Mouse (Mus musculus) forebrain, embryonic 12.5 days (tissue): ENCODE data around the gene Wbp1l. TPM values are rescaled to one million over a fixed set of nuclear protein-coding genes. Genes with fewer than 3 reads are reported as not detected.

ENCODE experiments used
- ATAC-seq: fragments of 200-750 bp; cut with Nextera tagmentation; 2 replicates; pipeline ENCODE4 v1.8.0; 2017; ENCODE audit warnings: moderate TSS enrichment; ENCODE audit not compliant: low FRiP score
- H3K27ac ChIP-seq: fragments of 300-500 bp; sonication (generic); 2 replicates; pipeline ENCODE4 v1.5.1; 2016; ENCODE audit warnings: mild to moderate bottlenecking
- H3K27me3 ChIP-seq: fragments of 300-500 bp; sonication (generic); 2 replicates; pipeline ENCODE4 v1.6.1; 2016; ENCODE audit warnings: mild to moderate bottlenecking
- H3K36me3 ChIP-seq: fragments of 300-500 bp; sonication (generic); replicated peaks from 2 replicates; pipeline ENCODE4 v1.6.1; 2016; ENCODE audit warnings: mild to moderate bottlenecking
- H3K4me1 ChIP-seq: fragments of 300-500 bp; sonication (generic); 2 replicates; pipeline ENCODE4 v1.6.1; 2016
- H3K4me2 ChIP-seq: fragments of 300-500 bp; sonication (generic); 2 replicates; pipeline ENCODE4 v1.6.1; 2016; ENCODE audit warnings: mild to moderate bottlenecking, moderate library complexity
- H3K4me3 ChIP-seq: fragments of 300-500 bp; sonication (generic); replicated peaks from 2 replicates; pipeline ENCODE4 v1.5.1; 2016; ENCODE audit warnings: mild to moderate bottlenecking
- H3K9ac ChIP-seq: fragments of 300-500 bp; sonication (generic); 2 replicates; pipeline ENCODE4 v1.6.1; 2016; ENCODE audit warnings: mild to moderate bottlenecking
- H3K9me3 ChIP-seq: fragments of 300-500 bp; sonication (generic); 2 replicates; pipeline ENCODE4 v1.6.1; 2016
- WGBS: fragments of 180-500 bp; shearing (Covaris S2); methylation state at CpG from one replicate; pipeline ENCODE4 v1.1.7; 2016; 5-methylcytosine and 5-hydroxymethylcytosine counted together
- polyA plus RNA-seq: library from polyadenylated mRNA; unstranded; fragments of >200 nt; fragmentation: Nextera tagmentation; extraction: Ambion mirVana; gene quantifications from 2 replicates; pipeline ENCODE4 v1.2.1, GENCODE M21; 2016

Gene Wbp1l
- polyA plus RNA-seq, 1 experiment from 2014 or later, result 43.2 TPM

GRCm38 (mm10) chr19:46622659-46623193 is 23.8 kb downstream of the Wbp1l start:
- H3K9me3 ChIP-seq, result 0 out of 2 replicates have a peak, but pooled peaks cover 2% of the 10 kb centered on the region
- H3K9ac ChIP-seq, result peak overlapping the region; percentile 36; the same call in 1 of the 2 replicates
- peak overlapping the region; percentile 45 for H3K4me2 ChIP-seq
- H3K27me3 ChIP-seq, result no peaks in the 10 kb centered on the region
- no peak; the same call in 1 of the 2 replicates for ATAC-seq
- peaks cover 10% of the 10 kb centered on the region for H3K36me3 ChIP-seq
- no peak overlapping the region for H3K4me3 ChIP-seq
- WGBS, result 41% methylated on average over 12 of the region's 12 CpGs
- peak overlapping the region; percentile 44; the same call in 1 of the 2 replicates for H3K27ac ChIP-seq
- H3K4me1 ChIP-seq, result peaks cover 63% of the 10 kb centered on the region

DNA sequence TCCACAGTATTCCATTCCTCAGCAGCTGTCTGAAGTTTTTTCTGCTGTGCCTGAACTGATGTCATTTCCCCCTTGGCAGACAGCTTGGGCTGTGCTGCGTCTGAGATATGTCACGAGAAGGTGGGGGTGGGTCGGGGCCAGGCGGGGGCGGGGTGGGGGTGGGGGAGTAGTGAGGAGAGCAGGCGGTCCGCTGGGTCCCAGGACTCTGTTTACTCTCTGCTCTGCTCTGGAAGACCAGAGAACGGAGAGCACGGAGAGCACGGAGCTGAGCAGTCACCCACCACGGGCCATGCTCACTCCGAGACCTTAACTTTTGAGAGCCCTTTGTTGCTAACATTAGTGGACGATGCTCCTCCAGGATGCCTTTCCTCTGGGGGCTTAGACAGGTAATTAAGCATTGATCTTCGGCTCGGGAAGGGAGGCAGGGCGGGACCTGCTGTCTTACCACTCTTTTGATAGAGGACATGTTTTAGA is 24.3 kb downstream of the Wbp1l start:
- Histone ChIP-seq H3K4me3 (peak overlapping the region; percentile 4; the same call in 1 of the 2 replicates), H3K27me3 (no peaks in the 10 kb centered on the region), H3K36me3 (peaks cover 13% of the 10 kb centered on the region), H3K9ac (peak overlapping the region; percentile 36; the same call in 1 of the 2 replicates), H3K4me1 (peaks cover 62% of the 10 kb centered on the region), H3K9me3 (0 out of 2 replicates have a peak, but pooled peaks cover 2% of the 10 kb centered on the region), H3K4me2 (peak overlapping the region; percentile 45), H3K27ac (peak overlapping the region; percentile 53; the same call in 1 of the 2 replicates)
- 4% methylated on average over 16 of the region's 16 CpGs for WGBS
- ATAC-seq, result peak; percentile 41

DNA sequence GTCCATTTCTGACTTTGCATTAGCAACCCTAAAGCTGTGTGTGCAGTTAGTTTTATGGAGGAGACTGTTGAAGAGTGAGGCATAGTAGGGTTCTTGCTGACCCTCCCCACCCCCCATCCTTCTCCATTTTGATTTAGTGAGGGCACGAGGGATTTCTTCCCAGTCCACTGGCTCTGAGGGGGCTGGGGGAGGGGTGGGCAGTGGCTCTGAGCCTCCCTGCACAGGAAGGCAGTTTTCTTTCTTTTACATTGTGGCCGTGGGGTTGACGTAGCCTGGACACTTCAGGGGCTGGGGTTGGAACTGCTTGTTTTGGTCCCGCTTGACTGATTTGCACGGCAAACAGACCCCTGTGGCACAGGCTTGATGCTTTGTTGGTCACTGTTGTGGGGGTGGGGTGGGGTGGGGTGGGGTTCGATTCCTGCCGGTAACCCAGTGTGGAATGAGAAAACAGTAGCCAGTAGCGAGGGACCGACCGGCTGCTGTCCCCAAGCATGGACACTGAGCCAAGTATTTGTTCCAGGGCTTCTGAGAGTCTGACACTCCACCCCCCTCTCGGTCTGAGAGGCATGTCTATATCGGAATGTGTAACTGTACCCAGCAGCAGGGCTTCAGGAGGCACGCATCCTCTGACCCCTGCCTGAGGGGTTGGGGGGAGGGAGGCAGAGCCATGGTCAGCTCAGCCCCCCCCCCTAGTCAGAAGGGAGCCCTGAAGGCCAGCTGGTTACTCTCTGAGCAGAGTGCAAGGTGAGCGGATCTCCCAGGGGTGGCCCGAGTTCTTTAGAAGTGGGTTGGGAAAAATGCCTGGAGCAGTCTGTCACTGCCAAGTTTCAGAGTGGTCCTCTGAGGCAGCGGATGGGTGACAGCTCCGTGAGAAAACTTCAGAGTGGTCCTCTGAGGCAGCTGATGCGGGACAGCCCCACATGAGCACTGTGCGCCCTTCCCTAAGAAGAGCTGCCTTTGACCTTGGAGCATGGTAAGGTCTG is 25.2 kb downstream of the Wbp1l start:
- Histone ChIP-seq H3K4me1 (peaks cover 53% of the 10 kb centered on the region), H3K27me3 (no peaks in the 10 kb centered on the region), H3K4me2 (peak overlapping the region; percentile 45), H3K9ac (peak overlapping the region; percentile 44; the same call in 1 of the 2 replicates), H3K9me3 (0 out of 2 replicates have a peak, but pooled peaks cover 2% of the 10 kb centered on the region), H3K4me3 (peak overlapping the region; percentile 4; the same call in 1 of the 2 replicates), H3K36me3 (peaks cover 13% of the 10 kb centered on the region), H3K27ac (peak overlapping the region; percentile 53)
- 23% methylated on average over 19 of the region's 19 CpGs for WGBS
- ATAC-seq, result peak; percentile 51; the same call in 1 of the 2 replicates

DNA sequence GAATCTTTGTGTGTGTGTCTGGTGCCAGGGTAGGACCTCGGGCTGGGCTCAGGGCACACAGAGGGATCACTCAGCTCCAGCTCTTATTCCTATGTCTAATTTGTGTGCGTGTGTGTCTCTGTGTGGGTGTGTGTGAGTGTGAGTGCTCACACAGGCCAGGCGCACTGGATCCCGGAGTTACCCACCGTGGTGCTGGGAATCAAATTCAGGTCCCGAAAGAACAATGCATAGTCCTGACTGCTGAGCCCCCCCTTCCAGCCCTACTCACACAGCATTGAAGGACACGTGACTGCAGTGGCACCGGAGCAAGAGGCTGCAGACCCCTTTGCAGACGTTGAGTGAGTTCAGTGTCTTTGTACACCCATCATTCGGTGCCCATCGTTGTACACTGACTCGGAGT is 26.1 kb downstream of the Wbp1l start:
- no peak overlapping the region for H3K4me2 ChIP-seq
- 97% methylated on average over 12 of the region's 12 CpGs for WGBS
- H3K36me3 ChIP-seq, result peaks cover 13% of the 10 kb centered on the region
- no peak for ATAC-seq
- H3K9ac ChIP-seq, result no peak overlapping the region
- H3K9me3 ChIP-seq, result 0 out of 2 replicates have a peak, but pooled peaks cover 2% of the 10 kb centered on the region
- no peaks in the 10 kb centered on the region for H3K27me3 ChIP-seq
- peaks cover 53% of the 10 kb centered on the region for H3K4me1 ChIP-seq
- no peak overlapping the region for H3K4me3 ChIP-seq
- H3K27ac ChIP-seq, result no peak overlapping the region

GRCm38 (mm10) chr19:46625519-46625918 is 26.6 kb downstream of the Wbp1l start:
- Histone ChIP-seq H3K27ac (no peak overlapping the region), H3K4me2 (no peak overlapping the region)
- no peak for ATAC-seq

GRCm38 (mm10) chr19:46628403-46628802 is 29.5 kb downstream of the Wbp1l start:
- Histone ChIP-seq H3K4me1 (peaks cover 21% of the 10 kb centered on the region), H3K36me3 (peaks cover 16% of the 10 kb centered on the region), H3K4me2 (no peak overlapping the region), H3K27me3 (no peaks in the 10 kb centered on the region), H3K4me3 (no peak overlapping the region), H3K9ac (no peak overlapping the region), H3K9me3 (0 out of 2 replicates have a peak, but pooled peaks cover 2% of the 10 kb centered on the region), H3K27ac (no peak overlapping the region)
- ATAC-seq, result no peak
- WGBS, result 93% methylated on average over 10 of the region's 10 CpGs

More at GRCm38 (mm10) chr19:46625519-46625918, 26.6 kb downstream of the Wbp1l start:
- peaks cover 13% of the 10 kb centered on the region for H3K36me3 ChIP-seq
- peaks cover 48% of the 10 kb centered on the region for H3K4me1 ChIP-seq
- H3K9ac ChIP-seq, result no peak overlapping the region
- H3K9me3 ChIP-seq, result 0 out of 2 replicates have a peak, but pooled peaks cover 2% of the 10 kb centered on the region
- WGBS, result 84% methylated on average over 10 of the region's 10 CpGs
- no peak overlapping the region for H3K4me3 ChIP-seq
- no peaks in the 10 kb centered on the region for H3K27me3 ChIP-seq

DNA sequence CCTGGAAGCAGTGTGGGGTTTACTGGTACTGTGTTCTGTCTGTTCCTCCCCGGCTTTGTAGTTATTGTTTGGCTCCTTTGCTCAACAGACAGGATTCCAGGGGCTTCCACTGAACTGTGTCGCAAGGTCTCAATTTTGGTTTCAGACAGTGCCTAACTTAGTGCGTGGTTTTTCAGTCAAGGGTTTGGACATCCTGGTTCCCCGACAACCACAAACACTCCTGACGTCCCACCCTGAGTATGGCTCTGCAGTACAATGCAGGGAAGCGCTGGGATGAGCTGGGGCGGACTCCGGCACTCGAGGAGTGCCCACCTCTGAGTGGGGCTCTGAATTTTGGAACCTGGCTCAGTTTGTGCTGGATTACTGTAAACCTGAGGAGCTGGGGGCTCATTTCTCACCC is 30.9 kb downstream of the Wbp1l start:
- H3K9me3 ChIP-seq, result 0 out of 2 replicates have a peak, but pooled peaks cover 2% of the 10 kb centered on the region
- no peak overlapping the region for H3K9ac ChIP-seq
- no peak overlapping the region for H3K4me3 ChIP-seq
- no peak for ATAC-seq
- peaks cover 15% of the 10 kb centered on the region for H3K36me3 ChIP-seq
- H3K27ac ChIP-seq, result no peak overlapping the region
- H3K4me2 ChIP-seq, result no peak overlapping the region
- peaks cover 8% of the 10 kb centered on the region; the same call in 1 of the 2 replicates for H3K4me1 ChIP-seq
- H3K27me3 ChIP-seq, result no peaks in the 10 kb centered on the region
- WGBS, result 83% methylated on average over 9 of the region's 9 CpGs

DNA sequence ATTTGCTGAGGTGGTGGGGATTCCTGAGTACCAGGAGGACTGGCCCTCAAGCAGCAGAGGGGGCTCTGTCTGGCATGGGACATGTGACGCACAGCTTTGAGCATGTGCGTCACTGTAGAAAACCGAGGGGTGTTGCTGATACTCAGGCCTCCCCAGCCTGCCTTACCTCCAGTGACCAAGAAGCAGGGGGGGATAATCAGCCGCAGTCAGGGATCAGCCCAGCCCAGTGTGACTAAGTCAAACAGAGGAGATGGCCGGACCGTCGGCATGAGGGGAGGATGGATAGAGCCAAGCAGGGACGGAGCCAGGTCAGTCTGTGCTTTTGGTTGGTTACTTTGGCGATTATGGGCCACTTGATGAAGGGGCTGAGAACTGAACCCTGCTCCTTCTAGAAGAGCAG is 32.8 kb downstream of the Wbp1l start:
- Histone ChIP-seq H3K4me1 (peaks cover 12% of the 10 kb centered on the region; the same call in 1 of the 2 replicates), H3K9me3 (no peaks in the 10 kb centered on the region), H3K4me3 (no peak overlapping the region), H3K27ac (no peak overlapping the region), H3K9ac (no peak overlapping the region), H3K27me3 (no peaks in the 10 kb centered on the region), H3K4me2 (no peak overlapping the region), H3K36me3 (0 out of 2 replicates have a peak, but pooled peaks cover 6% of the 10 kb centered on the region)
- WGBS, result 89% methylated on average over 9 of the region's 9 CpGs
- ATAC-seq, result no peak

- Histone ChIP-seq H3K36me3 (peaks cover 6% of the 10 kb centered on the region; the same call in 1 of the 2 replicates), H3K9ac (no peak overlapping the region), H3K27me3 (no peaks in the 10 kb centered on the region), H3K27ac (no peak overlapping the region), H3K4me3 (no peak overlapping the region), H3K9me3 (no peaks in the 10 kb centered on the region), H3K4me2 (no peak overlapping the region), H3K4me1 (peaks cover 6% of the 10 kb centered on the region)
- 85% methylated on average over 9 of the region's 9 CpGs for WGBS
- ATAC-seq, result no peak
These were observed 36.9 kb downstream of the Wbp1l start for GRCm38 (mm10) chr19:46635766-46636165.

- Histone ChIP-seq H3K9me3 (no peaks in the 10 kb centered on the region), H3K4me2 (no peak overlapping the region), H3K36me3 (peaks cover 3% of the 10 kb centered on the region; the same call in 1 of the 2 replicates), H3K27me3 (no peaks in the 10 kb centered on the region), H3K4me1 (peaks cover 24% of the 10 kb centered on the region), H3K4me3 (no peak overlapping the region), H3K27ac (no peak overlapping the region), H3K9ac (no peak overlapping the region)
- no peak for ATAC-seq
- WGBS, result 86% methylated on average over 6 of the region's 6 CpGs
These were observed 38.7 kb downstream of the Wbp1l start for GRCm38 (mm10) chr19:46637598-46637997.

GRCm38 (mm10) chr19:46639053-46639452 is 40.2 kb downstream of the Wbp1l start:
- no peak for ATAC-seq
- Histone ChIP-seq H3K4me3 (no peak overlapping the region), H3K9me3 (no peaks in the 10 kb centered on the region), H3K27me3 (no peaks in the 10 kb centered on the region), H3K36me3 (peaks cover 3% of the 10 kb centered on the region; the same call in 1 of the 2 replicates), H3K4me2 (no peak overlapping the region), H3K4me1 (peaks cover 35% of the 10 kb centered on the region), H3K27ac (no peak overlapping the region), H3K9ac (no peak overlapping the region)

DNA sequence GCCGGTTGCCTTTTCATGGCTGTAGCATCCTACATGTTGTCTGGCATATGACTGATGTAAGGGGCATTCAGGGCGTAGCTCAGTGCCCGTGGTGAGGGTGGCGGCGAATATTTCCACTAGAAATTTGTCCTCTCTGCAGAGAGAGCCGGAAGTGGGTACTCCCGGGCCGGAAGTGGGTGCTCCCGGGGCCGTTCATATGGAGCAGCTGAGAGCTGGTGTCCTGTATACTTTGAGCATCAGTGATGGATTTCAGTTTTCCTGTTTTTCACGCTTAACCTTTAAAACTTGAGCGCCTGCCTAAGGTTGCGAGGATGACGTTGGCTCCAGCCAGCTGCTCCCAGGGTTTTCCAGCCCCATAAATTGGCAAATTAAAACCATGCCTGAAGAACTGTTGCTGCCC is 40.6 kb downstream of the Wbp1l start:
- peaks cover 6% of the 10 kb centered on the region for H3K36me3 ChIP-seq
- H3K4me3 ChIP-seq, result no peak overlapping the region
- no peak for ATAC-seq
- H3K4me1 ChIP-seq, result peaks cover 39% of the 10 kb centered on the region
- whole genome bisulfite sequencing, result 95% methylated on average over 14 of the region's 14 CpGs
- no peaks in the 10 kb centered on the region for H3K9me3 ChIP-seq
- no peak overlapping the region for H3K27ac ChIP-seq
- no peak overlapping the region for H3K4me2 ChIP-seq
- no peaks in the 10 kb centered on the region for H3K27me3 ChIP-seq
- no peak overlapping the region for H3K9ac ChIP-seq
